Mouse (Mus musculus) hindbrain, embryonic 15.5 days (tissue): ENCODE data around the gene Aipl1. TPM values are rescaled to one million over a fixed set of nuclear protein-coding genes. Genes with fewer than 3 reads are reported as not detected.

Experiments
- ATAC-seq: fragments of 200-750 bp; cut with Nextera tagmentation; 2 replicates; pipeline ENCODE4 v1.8.0; 2017; ENCODE audit warnings: low read depth, moderate number of reproducible peaks, moderate TSS enrichment; ENCODE audit not compliant: low FRiP score
- H3K27ac ChIP-seq: fragments of 300-500 bp; sonication (generic); replicated peaks from 2 replicates; pipeline ENCODE4 v1.5.1; 2015; ENCODE audit warnings: mild to moderate bottlenecking, inconsistent platforms
- H3K27me3 ChIP-seq: fragments of 300-500 bp; sonication (generic); 2 replicates; pipeline ENCODE4 v1.6.1; 2015; ENCODE audit warnings: control low read depth, inconsistent platforms
- H3K36me3 ChIP-seq: fragments of 300-500 bp; sonication (generic); 2 replicates; pipeline ENCODE4 v1.6.1; 2015; ENCODE audit warnings: control low read depth, inconsistent platforms
- H3K4me1 ChIP-seq: fragments of 300-500 bp; sonication (generic); replicated peaks from 2 replicates; pipeline ENCODE4 v1.6.1; 2015; ENCODE audit warnings: control low read depth, inconsistent platforms
- H3K4me2 ChIP-seq: fragments of 300-500 bp; sonication (generic); 2 replicates; pipeline ENCODE4 v1.6.1; 2015; ENCODE audit warnings: moderate library complexity, mild to moderate bottlenecking, inconsistent platforms
- H3K4me3 ChIP-seq: fragments of 300-500 bp; sonication (generic); 2 replicates; pipeline ENCODE4 v1.5.1; 2015; ENCODE audit warnings: mild to moderate bottlenecking, inconsistent platforms
- H3K9ac ChIP-seq: fragments of 300-500 bp; sonication (generic); 2 replicates; pipeline ENCODE4 v1.6.1; 2015; ENCODE audit warnings: inconsistent platforms
- H3K9me3 ChIP-seq: fragments of 300-500 bp; sonication (generic); 2 replicates; pipeline ENCODE4 v1.6.1; 2016; ENCODE audit warnings: control low read depth, inconsistent platforms
- WGBS: fragments of 180-500 bp; shearing (Covaris S2); methylation state at CpG from one replicate; pipeline ENCODE4 v1.1.7; 2015; 5-methylcytosine and 5-hydroxymethylcytosine counted together
- polyA plus RNA-seq: library from polyadenylated mRNA; unstranded; fragments of >200 nt; fragmentation: Nextera tagmentation; extraction: Ambion mirVana; gene quantifications from 2 replicates; pipeline ENCODE4 v1.2.1, GENCODE M21; 2015

Gene Aipl1
- polyA plus RNA-seq, 1 experiment from 2014 or later: 0.43 TPM

- 25% methylated on average over 23 of the region's 23 CpGs for WGBS
These were observed 8.2 kb downstream of the Aipl1 start for GRCm38 (mm10) chr11:72029143-72029542.

DNA sequence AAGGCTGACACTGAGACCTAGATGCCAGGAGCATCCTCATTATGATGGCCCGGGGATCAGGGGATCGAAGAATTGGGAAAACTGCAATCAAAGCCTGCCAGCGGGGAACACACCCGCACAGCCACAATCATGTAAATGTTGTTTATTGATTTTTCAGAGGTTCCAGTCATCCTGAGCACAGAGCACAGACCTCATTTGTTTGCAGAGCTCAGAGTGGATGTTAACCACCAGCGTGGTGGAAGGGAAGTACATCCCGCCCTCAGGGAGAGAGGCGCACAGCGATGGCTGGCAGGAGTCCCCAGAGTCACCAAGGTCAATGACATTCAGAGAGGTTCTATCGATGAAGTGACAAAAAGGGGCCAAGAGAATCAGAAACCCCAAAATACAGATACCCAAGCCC lies 9.5 kb downstream of the Aipl1 start:
- Histone ChIP-seq H3K27me3 (0 out of 2 replicates have a peak, but pooled peaks cover 3% of the 10 kb centered on the region), H3K36me3 (no peaks in the 10 kb centered on the region), H3K9me3 (no peaks in the 10 kb centered on the region), H3K4me1 (peaks cover 11% of the 10 kb centered on the region), H3K4me2 (no peak overlapping the region), H3K9ac (no peak overlapping the region), H3K27ac (no peak overlapping the region), H3K4me3 (no peak overlapping the region)
- ATAC-seq: no peak
- 74% methylated on average over 9 of the region's 9 CpGs for WGBS

More at GRCm38 (mm10) chr11:72029143-72029542, 8.2 kb downstream of the Aipl1 start:
- H3K9me3 ChIP-seq: no peaks in the 10 kb centered on the region
- no peak overlapping the region for H3K9ac ChIP-seq
- 0 out of 2 replicates have a peak, but pooled peaks cover 5% of the 10 kb centered on the region for H3K4me1 ChIP-seq
- no peak overlapping the region for H3K27ac ChIP-seq
- no peak overlapping the region for H3K4me3 ChIP-seq
- no peaks in the 10 kb centered on the region for H3K36me3 ChIP-seq
- no peak overlapping the region for H3K4me2 ChIP-seq
- H3K27me3 ChIP-seq: 0 out of 2 replicates have a peak, but pooled peaks cover 3% of the 10 kb centered on the region
- ATAC-seq: no peak

DNA sequence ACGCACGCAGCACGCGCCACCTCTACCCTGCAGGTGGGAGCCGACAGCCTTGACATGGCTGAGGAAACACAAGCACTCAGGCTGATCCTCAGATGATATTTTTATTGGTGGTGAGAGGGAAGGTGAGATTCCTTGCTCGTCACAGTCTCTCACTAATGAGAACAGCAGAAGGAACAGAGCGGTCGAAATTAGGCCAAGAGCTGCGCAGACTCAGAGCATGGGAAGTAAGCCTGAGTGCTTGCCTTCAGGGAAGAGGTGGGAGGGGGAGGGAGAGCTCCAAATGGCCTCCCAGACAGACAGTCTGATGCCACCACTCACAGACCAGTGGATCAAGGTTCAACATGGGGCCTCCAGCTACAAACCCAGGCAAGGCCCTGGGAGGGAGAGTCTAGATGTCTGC lies 10.8 kb downstream of the Aipl1 start:
- WGBS: 91% methylated on average over 9 of the region's 9 CpGs

DNA sequence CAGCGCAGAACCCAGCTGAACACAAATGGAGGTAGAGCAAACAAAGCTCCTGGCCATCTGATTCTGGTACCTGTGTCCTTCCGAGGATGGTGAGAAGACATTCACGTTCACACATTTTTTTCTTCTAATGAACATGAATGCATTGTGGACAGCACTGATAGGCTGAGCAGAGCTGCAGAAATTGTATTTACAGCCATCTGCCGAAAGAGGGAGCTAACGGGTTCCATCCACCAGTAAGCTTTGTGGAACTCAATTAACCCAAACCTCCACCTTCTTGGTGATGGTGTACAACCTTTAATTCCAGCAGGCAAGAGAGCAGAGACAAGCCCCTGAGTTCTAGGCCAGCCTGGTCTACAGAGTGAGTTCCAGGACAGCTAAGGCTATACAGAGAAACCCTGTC lies 11.5 kb downstream of the Aipl1 start:
- Histone ChIP-seq H3K9me3 (no peaks in the 10 kb centered on the region), H3K27me3 (0 out of 2 replicates have a peak, but pooled peaks cover 3% of the 10 kb centered on the region), H3K4me1 (peaks cover 11% of the 10 kb centered on the region), H3K36me3 (no peaks in the 10 kb centered on the region), H3K27ac (no peak overlapping the region), H3K9ac (no peak overlapping the region), H3K4me2 (no peak overlapping the region), H3K4me3 (no peak overlapping the region)
- 37% methylated on average over 5 of the region's 5 CpGs for WGBS
- ATAC-seq: no peak

More for the DNA sequence above, 10.8 kb downstream of the Aipl1 start:
- no peak overlapping the region for H3K4me2 ChIP-seq
- no peak overlapping the region for H3K27ac ChIP-seq
- H3K4me3 ChIP-seq: no peak overlapping the region
- H3K4me1 ChIP-seq: peaks cover 11% of the 10 kb centered on the region
- H3K36me3 ChIP-seq: no peaks in the 10 kb centered on the region
- H3K9me3 ChIP-seq: no peaks in the 10 kb centered on the region
- ATAC-seq: no peak
- H3K27me3 ChIP-seq: 0 out of 2 replicates have a peak, but pooled peaks cover 3% of the 10 kb centered on the region
- no peak overlapping the region for H3K9ac ChIP-seq

- 27% methylated on average over 5 of the region's 5 CpGs for WGBS
- ATAC-seq: peak; percentile 27; the same call in 1 of the 2 replicates
- Histone ChIP-seq H3K9me3 (no peaks in the 10 kb centered on the region), H3K27ac (no peak overlapping the region), H3K9ac (no peak overlapping the region), H3K36me3 (no peaks in the 10 kb centered on the region), H3K4me3 (no peak overlapping the region), H3K4me1 (peaks cover 9% of the 10 kb centered on the region), H3K27me3 (0 out of 2 replicates have a peak, but pooled peaks cover 1% of the 10 kb centered on the region), H3K4me2 (no peak overlapping the region)
These were observed 13.0 kb downstream of the Aipl1 start for GRCm38 (mm10) chr11:72024193-72024781.

- H3K4me1 ChIP-seq: peaks cover 6% of the 10 kb centered on the region
- WGBS: 30% methylated on average over 9 of the region's 10 CpGs
- no peak overlapping the region for H3K4me3 ChIP-seq
- ATAC-seq: no peak
- H3K27me3 ChIP-seq: no peaks in the 10 kb centered on the region
- no peaks in the 10 kb centered on the region for H3K9me3 ChIP-seq
- H3K36me3 ChIP-seq: no peaks in the 10 kb centered on the region
- no peak overlapping the region for H3K9ac ChIP-seq
- no peak overlapping the region for H3K27ac ChIP-seq
- H3K4me2 ChIP-seq: no peak overlapping the region
These were observed 13.7 kb downstream of the Aipl1 start for GRCm38 (mm10) chr11:72023581-72023980.

DNA sequence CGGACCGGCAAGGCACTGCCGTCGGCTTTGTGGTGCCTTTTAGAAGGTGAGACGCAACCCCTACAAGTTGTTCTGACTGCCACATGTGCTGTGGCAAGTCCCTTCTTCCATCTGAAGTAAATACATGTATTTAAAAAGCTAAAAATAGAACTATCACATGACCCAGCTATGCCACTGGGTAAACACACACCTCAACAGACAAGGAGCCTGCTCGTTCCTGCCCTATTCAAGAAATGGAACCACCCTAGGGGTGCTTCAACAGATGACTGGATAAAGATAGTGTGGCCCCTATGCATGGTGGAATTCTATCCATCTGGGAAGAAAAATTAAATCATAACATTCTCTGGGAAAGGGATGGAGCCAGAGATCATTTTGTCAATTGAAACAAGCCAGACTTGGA lies 14.5 kb downstream of the Aipl1 start:
- WGBS: 87% methylated on average over 6 of the region's 6 CpGs
- no peak overlapping the region for H3K4me2 ChIP-seq
- no peak for ATAC-seq
- H3K36me3 ChIP-seq: no peaks in the 10 kb centered on the region
- H3K9ac ChIP-seq: no peak overlapping the region
- H3K4me3 ChIP-seq: no peak overlapping the region
- H3K27ac ChIP-seq: no peak overlapping the region; the same call in 1 of the 2 replicates
- H3K9me3 ChIP-seq: no peaks in the 10 kb centered on the region
- peaks cover 14% of the 10 kb centered on the region for H3K4me1 ChIP-seq
- H3K27me3 ChIP-seq: no peaks in the 10 kb centered on the region

- 86% methylated on average over 4 of the region's 4 CpGs for WGBS
- no peak for ATAC-seq
These were observed 16.3 kb downstream of the Aipl1 start for GRCm38 (mm10) chr11:72021015-72021414.

GRCm38 (mm10) chr11:72017253-72017601 lies 20.1 kb downstream of the Aipl1 start:
- ATAC-seq: no peak
- Histone ChIP-seq H3K4me1 (peaks cover 23% of the 10 kb centered on the region), H3K9ac (no peak overlapping the region), H3K27ac (no peak overlapping the region), H3K27me3 (no peaks in the 10 kb centered on the region), H3K36me3 (no peaks in the 10 kb centered on the region), H3K9me3 (no peaks in the 10 kb centered on the region), H3K4me2 (no peak overlapping the region), H3K4me3 (no peak overlapping the region)
- WGBS: 45% methylated on average over 9 of the region's 9 CpGs

More at GRCm38 (mm10) chr11:72021015-72021414, 16.3 kb downstream of the Aipl1 start:
- Histone ChIP-seq H3K4me2 (no peak overlapping the region), H3K9ac (no peak overlapping the region), H3K36me3 (no peaks in the 10 kb centered on the region), H3K27ac (no peak overlapping the region), H3K27me3 (no peaks in the 10 kb centered on the region), H3K4me1 (peaks cover 22% of the 10 kb centered on the region), H3K4me3 (no peak overlapping the region), H3K9me3 (no peaks in the 10 kb centered on the region)

GRCm38 (mm10) chr11:72016518-72017252 lies 20.6 kb downstream of the Aipl1 start:
- H3K36me3 ChIP-seq: no peaks in the 10 kb centered on the region
- H3K4me2 ChIP-seq: no peak overlapping the region
- no peak overlapping the region for H3K4me3 ChIP-seq
- H3K27me3 ChIP-seq: no peaks in the 10 kb centered on the region
- no peak for ATAC-seq
- no peak overlapping the region for H3K9ac ChIP-seq
- no peaks in the 10 kb centered on the region for H3K9me3 ChIP-seq
- no peak overlapping the region for H3K27ac ChIP-seq
- peaks cover 28% of the 10 kb centered on the region for H3K4me1 ChIP-seq
- WGBS: 75% methylated on average over 13 of the region's 13 CpGs

DNA sequence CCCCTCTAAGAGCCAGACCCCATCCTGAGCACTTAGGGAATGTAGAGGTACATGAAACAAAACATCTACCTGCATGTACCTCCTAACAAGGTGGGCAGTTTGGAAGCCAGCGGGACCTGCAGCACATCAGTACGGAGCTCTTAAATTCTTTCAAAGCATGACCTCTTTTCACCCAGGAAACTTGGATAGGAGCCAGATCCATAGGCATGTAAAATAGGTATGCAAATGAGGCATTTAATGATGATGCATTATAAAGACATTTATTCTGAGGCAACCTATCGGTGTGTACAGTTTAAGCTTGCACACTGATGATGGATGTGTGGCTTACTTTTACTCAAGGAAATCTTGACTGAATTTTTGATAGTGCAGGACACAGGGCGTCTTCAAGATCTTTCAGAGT lies 22.6 kb downstream of the Aipl1 start:
- ATAC-seq: no peak
- no peak overlapping the region for H3K9ac ChIP-seq
- no peak overlapping the region for H3K27ac ChIP-seq
- no peaks in the 10 kb centered on the region for H3K27me3 ChIP-seq
- 37% methylated on average over 4 of the region's 4 CpGs for WGBS
- no peaks in the 10 kb centered on the region for H3K9me3 ChIP-seq
- no peak overlapping the region for H3K4me2 ChIP-seq
- H3K4me1 ChIP-seq: peaks cover 48% of the 10 kb centered on the region
- H3K4me3 ChIP-seq: no peak overlapping the region
- no peaks in the 10 kb centered on the region for H3K36me3 ChIP-seq

- no peaks in the 10 kb centered on the region for H3K27me3 ChIP-seq
- H3K9ac ChIP-seq: no peak overlapping the region
- H3K36me3 ChIP-seq: no peaks in the 10 kb centered on the region
- 70% methylated on average over 1 of the region's 1 CpGs for WGBS
- no peaks in the 10 kb centered on the region for H3K9me3 ChIP-seq
- H3K27ac ChIP-seq: peak overlapping the region; percentile 67
- H3K4me3 ChIP-seq: no peak overlapping the region
- 0 out of 2 replicates have a peak, but pooled peaks have one; percentile 4 for ATAC-seq
- H3K4me2 ChIP-seq: no peak overlapping the region
- peaks cover 39% of the 10 kb centered on the region for H3K4me1 ChIP-seq
These were observed 25.4 kb downstream of the Aipl1 start for GRCm38 (mm10) chr11:72011955-72012354.
